In the genomic region with DNA sequence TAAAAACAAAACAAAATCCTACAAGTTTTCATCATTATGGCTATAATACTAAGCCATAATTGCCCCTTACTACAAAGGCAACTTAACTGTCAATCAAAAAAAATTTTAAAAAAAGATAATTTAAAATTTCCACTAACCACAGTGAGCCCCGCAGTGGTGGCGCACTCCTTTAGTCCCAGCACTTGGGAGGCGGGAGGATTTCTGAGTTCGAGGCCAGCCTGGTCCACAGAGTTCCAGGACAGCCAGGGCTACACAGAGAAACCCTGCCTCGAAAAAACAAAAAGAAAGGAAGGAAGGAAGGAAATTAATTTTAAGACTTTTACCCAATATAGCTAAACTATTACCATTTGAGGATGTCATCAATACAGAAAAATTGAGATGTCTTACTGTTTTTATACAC, we compare ENCODE assay signal across 8 mouse cellular contexts. TPM values are rescaled to one million over a fixed set of nuclear protein-coding genes. Genes with fewer than 3 reads are reported as not detected.
DNase-seq lines count a peak whose midpoint lies in the region; ATAC-seq and TF ChIP-seq lines count a peak whose summit lies in the region.

No protein-coding gene starts in this region.

- peak overlapping the region; percentile 93 for H3K4me3 ChIP-seq in kidney, postnatal 0 days (replicated peaks; ENCODE audit: low read depth, low read length)
- peak overlapping the region; percentile 71; the same call in 1 of the 2 replicates for H3K4me3 ChIP-seq in cortical plate, adult 2 months (ENCODE audit: insufficient read depth, low read length)
- peak overlapping the region; percentile 98 for H3K4me3 ChIP-seq in midbrain, embryonic 16.5 days (ENCODE audit: low read depth, low read length)

- no peaks in the 10 kb centered on the region for H3K27me3 ChIP-seq in kidney, postnatal 0 days (ENCODE audit: insufficient read depth, low read length)
- no peaks in the 10 kb centered on the region for H3K27me3 ChIP-seq in midbrain, embryonic 16.5 days (ENCODE audit: control insufficient read depth, insufficient read depth, low read depth, low read length)

- WGBS in kidney, postnatal 0 days, result 17% methylated on average over 5 of the region's 5 CpGs
- WGBS in midbrain, embryonic 16.5 days, result 13% methylated on average over 5 of the region's 5 CpGs

- H3K27ac ChIP-seq in kidney, postnatal 0 days, result no peak overlapping the region
- H3K27ac ChIP-seq in cortical plate, adult 2 months (ENCODE audit: insufficient read depth, low read length), result no peak overlapping the region
- H3K27ac ChIP-seq in midbrain, embryonic 16.5 days (ENCODE audit: low read length), result no peak overlapping the region

- peak overlapping the region; percentile 85; the same call in 1 of the 2 replicates for H3K9ac ChIP-seq in kidney, postnatal 0 days (ENCODE audit: low read depth, low read length)
- peak overlapping the region; percentile 88 for H3K9ac ChIP-seq in midbrain, embryonic 16.5 days (ENCODE audit: low read depth, low read length)

- H3K4me2 ChIP-seq in kidney, postnatal 0 days (ENCODE audit: low read length), result peak overlapping the region; percentile 82
- peak overlapping the region; percentile 75 for H3K4me2 ChIP-seq in midbrain, embryonic 16.5 days (ENCODE audit: low read length)

- no peaks in the 10 kb centered on the region for H3K9me3 ChIP-seq in kidney, postnatal 0 days (replicated peaks; ENCODE audit: low read length)
- H3K9me3 ChIP-seq in midbrain, embryonic 16.5 days (replicated peaks; ENCODE audit: control insufficient read depth, low read length, poor library complexity, severe bottlenecking), result no peaks in the 10 kb centered on the region

- TF ChIP-seq CTCF in kidney, postnatal 0 days (IDR thresholded peaks at IDR 0.05; ENCODE audit: low read depth), result no peak
- no peak for TF ChIP-seq CTCF in cortical plate, adult 2 months (IDR thresholded peaks at IDR 0.05; ENCODE audit: extremely low read depth, insufficient read depth, low read length)

- H3K4me1 ChIP-seq in kidney, postnatal 0 days (replicated peaks; ENCODE audit: insufficient read depth, low read length), result 0 out of 2 replicates have a peak, but pooled peaks cover 8% of the 10 kb centered on the region
- H3K4me1 ChIP-seq in cortical plate, adult 2 months (ENCODE audit: control insufficient read depth, insufficient read depth, low read length), result 0 out of 2 replicates have a peak, but pooled peaks cover 1% of the 10 kb centered on the region
- peaks cover 12% of the 10 kb centered on the region for H3K4me1 ChIP-seq in midbrain, embryonic 16.5 days (ENCODE audit: control insufficient read depth, insufficient read depth, low read length)

- no peak for TF ChIP-seq POLR2A in cortical plate, adult 2 months (IDR thresholded peaks at IDR 0.05; ENCODE audit: extremely low read depth, insufficient read depth, low read length)

- no peak for ATAC-seq in kidney, postnatal 0 days (replicated peaks; ENCODE audit: low FRiP score, low read depth)
- ATAC-seq in midbrain, embryonic 16.5 days, result no peak
- ATAC-seq in megakaryocyte-erythroid progenitor cell, adult 5-6 weeks (replicated peaks; ENCODE audit: low FRiP score, low TSS enrichment, poor library complexity, severe bottlenecking), result no peak

- H3K36me3 ChIP-seq in kidney, postnatal 0 days (ENCODE audit: insufficient read depth, low read length), result peaks cover 11% of the 10 kb centered on the region
- peaks cover 9% of the 10 kb centered on the region; the same call in 1 of the 2 replicates for H3K36me3 ChIP-seq in midbrain, embryonic 16.5 days (ENCODE audit: control insufficient read depth, insufficient read depth, low read length)

- no peak for DNase-seq in kidney, postnatal 0 days (ENCODE audit: low spot score)
- DNase-seq in kidney, postnatal 14 days, result no peak
- DNase-seq in induced T-regulatory cell, adult 2 months (ENCODE audit: low read depth), result peak; percentile 34
- DNase-seq in ovary, postnatal 14 days (ENCODE audit: low spot score), result no peak
- no peak for DNase-seq in adrenal gland, postnatal 10 days

RNA-seq across cellular contexts. Expression of gene Kpna2, which starts 1.4 kb away (rescaled TPM):
- 157 and 170 TPM in 2 replicates for polyA plus RNA-seq in kidney, postnatal 0 days (2015; fragmentation: Nextera tagmentation; extraction: Ambion mirVana)
- polyA plus RNA-seq in cortical plate, adult 2 months (2012; rRNA removed), result 30.6 and 32.4 TPM in 2 replicates
- polyA plus RNA-seq in midbrain, embryonic 16.5 days (2015; fragmentation: Nextera tagmentation; extraction: Ambion mirVana), result 137 and 153 TPM in 2 replicates
- total RNA-seq in megakaryocyte-erythroid progenitor cell, adult 5-6 weeks (2014; fragmentation: Nextera tagmentation), result 179 and 203 TPM in 2 replicates
- 146 and 149 TPM in 2 replicates for total RNA-seq in megakaryocyte-erythroid progenitor cell, adult 5-6 weeks (2017)
- total RNA-seq in adrenal gland, postnatal 10 days (2021), result 10 to 100 TPM; 45.3 to 46.7 TPM

RNA-seq across cellular contexts. Expression of gene 1810010H24Rik, which starts 27.5 kb away (rescaled TPM):
- polyA plus RNA-seq in kidney, postnatal 0 days (2015; fragmentation: Nextera tagmentation; extraction: Ambion mirVana), result 4.2 and 5.1 TPM in 2 replicates
- 3.8 and 4.3 TPM in 2 replicates for polyA plus RNA-seq in cortical plate, adult 2 months (2012; rRNA removed)
- polyA plus RNA-seq in midbrain, embryonic 16.5 days (2015; fragmentation: Nextera tagmentation; extraction: Ambion mirVana), result 5.8 and 6.8 TPM in 2 replicates
- total RNA-seq in megakaryocyte-erythroid progenitor cell, adult 5-6 weeks (2014; fragmentation: Nextera tagmentation), result 1.7 TPM in 1 of 2 replicates, not detected in the other
- 1.3 TPM in 1 of 2 replicates, not detected in the other for total RNA-seq in megakaryocyte-erythroid progenitor cell, adult 5-6 weeks (2017)
- total RNA-seq in adrenal gland, postnatal 10 days (2021), result 1 to 10 TPM; 1.8 to 2.9 TPM
